Mouse (Mus musculus): ENCODE results near the gene Gp6. TPM values are rescaled to one million over a fixed set of nuclear protein-coding genes. Genes with fewer than 3 reads are reported as not detected.
"Not testable (repeated sequence)": the region's sequence is repeated elsewhere in the genome, so short reads cannot be mapped to it uniquely, and the experiment has no call there.

The Gp6 gene
- polyA plus RNA-seq, 2 experiments = 1.1 to 3.6 TPM

DNA sequence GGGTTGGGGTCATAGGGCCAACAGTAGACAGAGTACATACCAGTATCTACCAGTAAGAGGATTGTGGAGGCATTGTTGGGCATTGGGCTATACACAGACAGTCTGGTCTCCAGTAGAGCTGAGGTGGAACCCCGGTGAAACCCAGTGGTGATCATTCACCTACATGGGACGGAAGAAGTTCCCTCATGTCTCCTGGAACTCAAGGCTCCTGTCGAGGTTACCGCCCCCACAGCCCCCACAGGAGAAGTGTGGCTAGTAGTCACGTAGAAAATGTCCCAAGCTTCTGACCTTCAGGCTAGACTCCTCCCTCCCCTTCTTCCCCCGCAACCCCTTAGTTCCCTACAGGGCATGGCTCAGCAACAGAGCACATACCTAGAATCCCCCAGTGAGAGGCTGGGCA, 22.1 kb upstream of the Gp6 start:
- ATAC-seq (ENCODE audit: insufficient read depth) = no peak
- Histone ChIP-seq H3K36me3 (replicated peaks; ENCODE audit: control insufficient read depth, insufficient read depth, low read depth) (no peaks in the 10 kb centered on the region), H3K4me1 (replicated peaks; ENCODE audit: control insufficient read depth in 2 of 2, insufficient read depth in 2 of 2, low read length in 1 of 2) (no peaks in the 10 kb centered on the region), H3K9ac (replicated peaks) (no peak overlapping the region), H3K4me3 (ENCODE audit: insufficient read depth in 1 of 2, low read depth in 2 of 2, low read length in 2 of 2) (no peak overlapping the region), H3K27ac (no peak overlapping the region), H3K9me3 (ENCODE audit: control insufficient read depth, low read length) (no peaks in the 10 kb centered on the region), H3K27me3 (ENCODE audit: control insufficient read depth, insufficient read depth, low read length) (no peaks in the 10 kb centered on the region), H3K4me2 (ENCODE audit: low read depth) (no peak overlapping the region)
- WGBS (ENCODE audit: insufficient replicate concordance) = 59% methylated on average over 6 of the region's 6 CpGs
- DNase-seq (ENCODE audit: low read depth in 3 of 3, low spot score in 3 of 3) = no peak
- TF ChIP-seq EP300 (IDR thresholded peaks at IDR 0.05; ENCODE audit: low read depth) = no peak
- no peak for TF ChIP-seq CTCF (IDR thresholded peaks at IDR 0.05; ENCODE audit: low read depth)

DNA sequence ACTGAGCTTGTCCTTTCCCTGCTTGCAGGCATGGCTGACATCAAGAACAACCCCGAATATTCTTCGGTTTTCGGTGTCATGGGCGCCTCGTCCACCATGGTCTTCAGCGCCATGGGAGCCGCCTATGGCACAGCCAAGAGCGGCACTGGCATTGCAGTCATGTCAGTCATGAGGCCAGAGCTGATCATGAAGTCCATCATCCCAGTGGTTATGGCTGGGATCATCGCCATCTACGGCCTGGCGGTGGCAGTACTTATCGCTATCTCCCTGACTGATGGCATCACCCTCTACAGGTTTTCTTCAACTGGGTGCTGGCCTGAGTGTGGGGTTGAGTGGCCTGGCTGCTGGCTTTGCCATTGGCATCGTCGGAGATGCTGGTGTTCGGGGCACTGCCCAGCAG, 14.9 kb upstream of the Gp6 start:
- H3K4me1 ChIP-seq (replicated peaks; ENCODE audit: control insufficient read depth in 2 of 2, insufficient read depth in 2 of 2, low read length in 1 of 2); H3K4me3 ChIP-seq (ENCODE audit: insufficient read depth in 1 of 2, low read depth in 2 of 2, low read length in 2 of 2); H3K27me3 ChIP-seq (ENCODE audit: control insufficient read depth, insufficient read depth, low read length); H3K27ac ChIP-seq; DNase-seq (ENCODE audit: low read depth in 3 of 3, low spot score in 3 of 3); ATAC-seq (ENCODE audit: insufficient read depth); H3K4me2 ChIP-seq (ENCODE audit: low read depth); H3K36me3 ChIP-seq (replicated peaks; ENCODE audit: control insufficient read depth, insufficient read depth, low read depth); H3K9me3 ChIP-seq (ENCODE audit: control insufficient read depth, low read length); H3K9ac ChIP-seq (replicated peaks): not testable (repeated sequence)
- WGBS (ENCODE audit: insufficient replicate concordance) = 79% methylated on average over 15 of the region's 15 CpGs

DNA sequence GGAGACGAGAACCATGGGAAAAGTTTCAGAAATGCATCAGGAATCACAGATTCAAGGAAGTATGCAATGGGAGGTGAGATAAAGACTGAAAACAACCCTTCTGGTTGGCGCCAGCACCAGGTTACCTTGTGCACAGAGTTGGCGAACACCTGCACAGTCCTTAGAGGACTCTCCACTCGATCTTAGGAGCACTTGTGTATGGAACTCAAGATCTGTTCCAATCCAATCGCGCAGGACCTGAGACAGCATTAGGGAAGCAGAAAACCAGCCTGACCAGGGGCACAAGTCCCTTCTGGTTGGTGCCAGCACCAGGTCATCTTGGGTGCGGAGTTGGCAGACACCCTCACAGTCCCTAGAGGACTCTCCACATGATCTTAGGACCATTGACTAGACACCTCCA, 24.0 kb downstream of the Gp6 start:
- Histone ChIP-seq H3K36me3 (replicated peaks; ENCODE audit: control insufficient read depth, insufficient read depth, low read depth) (no peaks in the 10 kb centered on the region), H3K9ac (replicated peaks) (no peak overlapping the region), H3K27ac (no peak overlapping the region), H3K4me2 (ENCODE audit: low read depth) (no peak overlapping the region), H3K4me1 (replicated peaks; ENCODE audit: control insufficient read depth in 2 of 2, insufficient read depth in 2 of 2, low read length in 1 of 2) (no peaks in the 10 kb centered on the region), H3K4me3 (ENCODE audit: insufficient read depth in 1 of 2, low read depth in 2 of 2, low read length in 2 of 2) (no peak overlapping the region), H3K27me3 (ENCODE audit: control insufficient read depth, insufficient read depth, low read length) (no peaks in the 10 kb centered on the region), H3K9me3 (ENCODE audit: control insufficient read depth, low read length) (no peaks in the 10 kb centered on the region)
- DNase-seq (ENCODE audit: low read depth in 3 of 3, low spot score in 3 of 3) (no peak), ATAC-seq (ENCODE audit: insufficient read depth) (no peak)
- WGBS (ENCODE audit: insufficient replicate concordance) = 53% methylated on average over 7 of the region's 7 CpGs
- TF ChIP-seq CTCF (IDR thresholded peaks at IDR 0.05; ENCODE audit: low read depth) (no peak), EP300 (IDR thresholded peaks at IDR 0.05; ENCODE audit: low read depth) (no peak)

DNA sequence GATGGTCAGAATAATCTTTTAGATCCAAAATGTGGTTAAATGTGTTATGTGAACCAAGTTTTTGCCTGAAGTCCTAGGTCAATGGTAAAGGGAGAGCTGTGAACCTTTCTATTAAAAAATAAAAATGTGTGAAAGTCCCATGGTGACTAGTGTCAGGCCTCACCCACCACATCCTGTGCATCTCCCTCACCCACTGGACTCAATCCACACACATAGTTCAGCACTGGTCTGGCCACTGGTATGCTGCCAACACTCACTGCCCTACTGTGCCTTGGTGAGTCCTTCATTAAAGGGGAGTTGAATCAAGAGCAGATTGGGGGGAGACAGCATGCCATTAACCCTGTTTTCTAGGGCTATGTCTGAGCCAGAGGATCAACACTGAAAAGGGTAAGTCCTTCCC, 60.0 kb downstream of the Gp6 start, which contains the start of gene Ncr1:
TSS of gene Ncr1 (plus strand) at position 216 of the 400 bp plus-strand sequence.
- no peaks in the 10 kb centered on the region for H3K4me1 ChIP-seq (replicated peaks; ENCODE audit: control insufficient read depth in 2 of 2, insufficient read depth in 2 of 2, low read length in 1 of 2)
- DNase-seq (ENCODE audit: low read depth in 3 of 3, low spot score in 3 of 3) = no peak
- no peak for ATAC-seq (ENCODE audit: insufficient read depth)
- no peak for TF ChIP-seq EP300 (IDR thresholded peaks at IDR 0.05; ENCODE audit: low read depth)
- no peak for TF ChIP-seq CTCF (IDR thresholded peaks at IDR 0.05; ENCODE audit: low read depth)
- H3K27ac ChIP-seq = no peak within 1 kb of the TSS
- H3K4me3 ChIP-seq (ENCODE audit: insufficient read depth in 1 of 2, low read depth in 2 of 2, low read length in 2 of 2) = no peak within 1 kb of the TSS
- H3K9ac ChIP-seq (replicated peaks) = no peak within 1 kb of the TSS
- H3K27me3 ChIP-seq (ENCODE audit: control insufficient read depth, insufficient read depth, low read length) = no peaks in the 10 kb centered on the region
- H3K9me3 ChIP-seq (ENCODE audit: control insufficient read depth, low read length) = no peaks in the 10 kb centered on the region
- H3K4me2 ChIP-seq (ENCODE audit: low read depth) = no peak within 1 kb of the TSS
- H3K36me3 ChIP-seq (replicated peaks; ENCODE audit: control insufficient read depth, insufficient read depth, low read depth) = no peaks in the 10 kb centered on the region

DNA sequence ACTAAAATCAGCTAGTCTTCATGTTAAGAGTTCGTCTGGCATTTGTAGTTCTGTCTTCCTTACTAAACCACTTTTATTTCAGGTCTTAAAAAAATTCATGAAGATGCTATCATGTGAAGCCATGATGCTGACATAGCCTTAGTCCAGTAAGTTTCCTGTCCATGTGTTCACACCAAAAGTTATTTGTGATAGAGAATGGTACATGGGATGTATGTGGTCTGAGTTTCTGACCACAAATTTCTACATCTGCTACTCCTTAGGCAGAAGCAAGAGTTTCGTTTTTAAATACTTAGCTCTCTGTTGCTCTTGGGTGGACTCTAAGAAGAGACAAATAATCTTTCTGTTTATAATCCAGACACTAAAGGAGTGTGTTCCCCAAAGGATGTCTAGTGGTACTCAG, 74.2 kb downstream of the Gp6 start:
- Histone ChIP-seq H3K36me3 (replicated peaks; ENCODE audit: control insufficient read depth, insufficient read depth, low read depth) (no peaks in the 10 kb centered on the region), H3K4me3 (ENCODE audit: insufficient read depth in 1 of 2, low read depth in 2 of 2, low read length in 2 of 2) (no peak overlapping the region), H3K27ac (no peak overlapping the region), H3K4me1 (replicated peaks; ENCODE audit: control insufficient read depth in 2 of 2, insufficient read depth in 2 of 2, low read length in 1 of 2) (no peaks in the 10 kb centered on the region), H3K27me3 (ENCODE audit: control insufficient read depth, insufficient read depth, low read length) (no peaks in the 10 kb centered on the region), H3K4me2 (ENCODE audit: low read depth) (no peak overlapping the region), H3K9ac (replicated peaks) (no peak overlapping the region), H3K9me3 (ENCODE audit: control insufficient read depth, low read length) (no peaks in the 10 kb centered on the region)
- TF ChIP-seq CTCF (IDR thresholded peaks at IDR 0.05; ENCODE audit: low read depth) (no peak), EP300 (IDR thresholded peaks at IDR 0.05; ENCODE audit: low read depth) (no peak)
- WGBS (ENCODE audit: insufficient replicate concordance) = 29% methylated on average over 2 of the region's 2 CpGs
- DNase-seq (ENCODE audit: low read depth in 3 of 3, low spot score in 3 of 3) = no peak
- ATAC-seq (ENCODE audit: insufficient read depth) = no peak

Small RNAs within 50 kb of the gene (microRNA-seq; reads per million reads assigned to microRNA genes)
- gene Gm24605 (not detected), gene Gm24752 (not detected), gene Gm25349 (not detected)

Other genes starting within 250 kb of the Gp6 start
- gene Leng9, start 247.4 kb downstream of the Gp6 start, polyA plus RNA-seq (2012; rRNA removed) = 0.61 and 0.71 TPM in 2 replicates
- gene Leng9, start 247.4 kb downstream of the Gp6 start, polyA plus RNA-seq (2014; fragmentation: Nextera tagmentation; extraction: Ambion mirVana) = 0.44 and 0.56 TPM in 2 replicates
- gene Cdc42ep5, start 232.9 kb downstream of the Gp6 start, polyA plus RNA-seq (2012; rRNA removed) = 6.1 and 8.4 TPM in 2 replicates
- 6.7 TPM in 2 replicates for gene Cdc42ep5, start 232.9 kb downstream of the Gp6 start, polyA plus RNA-seq (2014; fragmentation: Nextera tagmentation; extraction: Ambion mirVana)
- gene Lilra5, start 160.0 kb downstream of the Gp6 start, polyA plus RNA-seq (2012; rRNA removed) = 0.16 and 0.24 TPM in 2 replicates
- 0.43 and 0.44 TPM in 2 replicates for gene Lilra5, start 160.0 kb downstream of the Gp6 start, polyA plus RNA-seq (2014; fragmentation: Nextera tagmentation; extraction: Ambion mirVana)
- 0.03 TPM in 1 of 2 replicates, not detected in the other for gene Ncr1, start 60.0 kb downstream of the Gp6 start, polyA plus RNA-seq (2012; rRNA removed)
- gene Ncr1, start 60.0 kb downstream of the Gp6 start, polyA plus RNA-seq (2014; fragmentation: Nextera tagmentation; extraction: Ambion mirVana) = not detected in 2 replicates
- gene Rdh13, start 47.9 kb upstream of the Gp6 start, polyA plus RNA-seq (2012; rRNA removed) = 3.1 and 4.0 TPM in 2 replicates
- gene Rdh13, start 47.9 kb upstream of the Gp6 start, polyA plus RNA-seq (2014; fragmentation: Nextera tagmentation; extraction: Ambion mirVana) = 5.2 and 5.6 TPM in 2 replicates
- 1.0 and 1.6 TPM in 2 replicates for gene Eps8l1, start 62.9 kb upstream of the Gp6 start, polyA plus RNA-seq (2012; rRNA removed)
- 0.10 and 1.2 TPM in 2 replicates for gene Eps8l1, start 62.9 kb upstream of the Gp6 start, polyA plus RNA-seq (2014; fragmentation: Nextera tagmentation; extraction: Ambion mirVana)
- gene Ppp1r12c, start 103.9 kb upstream of the Gp6 start, polyA plus RNA-seq (2012; rRNA removed) = 16.2 and 22.2 TPM in 2 replicates
- gene Ppp1r12c, start 103.9 kb upstream of the Gp6 start, polyA plus RNA-seq (2014; fragmentation: Nextera tagmentation; extraction: Ambion mirVana) = 15.6 and 22.2 TPM in 2 replicates
- 2.0 and 4.0 TPM in 2 replicates for gene Tnnt1, start 118.6 kb upstream of the Gp6 start, polyA plus RNA-seq (2012; rRNA removed)
- 2.6 and 3.3 TPM in 2 replicates for gene Tnnt1, start 118.6 kb upstream of the Gp6 start, polyA plus RNA-seq (2014; fragmentation: Nextera tagmentation; extraction: Ambion mirVana)
- 0.30 and 0.35 TPM in 2 replicates for gene Tnni3, start 126.5 kb upstream of the Gp6 start, polyA plus RNA-seq (2012; rRNA removed)
- 0.45 TPM in 1 of 2 replicates, not detected in the other for gene Tnni3, start 126.5 kb upstream of the Gp6 start, polyA plus RNA-seq (2014; fragmentation: Nextera tagmentation; extraction: Ambion mirVana)
- gene Dnaaf3, start 134.7 kb upstream of the Gp6 start, polyA plus RNA-seq (2012; rRNA removed) = 0.39 and 0.42 TPM in 2 replicates
- 0.09 TPM in 1 of 2 replicates, not detected in the other for gene Dnaaf3, start 134.7 kb upstream of the Gp6 start, polyA plus RNA-seq (2014; fragmentation: Nextera tagmentation; extraction: Ambion mirVana)
- 0.15 and 0.22 TPM in 2 replicates for gene Syt5, start 149.8 kb upstream of the Gp6 start, polyA plus RNA-seq (2012; rRNA removed)
- 0.25 and 0.81 TPM in 2 replicates for gene Syt5, start 149.8 kb upstream of the Gp6 start, polyA plus RNA-seq (2014; fragmentation: Nextera tagmentation; extraction: Ambion mirVana)
- not detected in 2 replicates for gene Ptprh, start 206.3 kb upstream of the Gp6 start, polyA plus RNA-seq (2012; rRNA removed)
- not detected in 2 replicates for gene Ptprh, start 206.3 kb upstream of the Gp6 start, polyA plus RNA-seq (2014; fragmentation: Nextera tagmentation; extraction: Ambion mirVana)
- gene Tmem86b, start 233.7 kb upstream of the Gp6 start, polyA plus RNA-seq (2012; rRNA removed) = 36.4 and 51.0 TPM in 2 replicates
- gene Tmem86b, start 233.7 kb upstream of the Gp6 start, polyA plus RNA-seq (2014; fragmentation: Nextera tagmentation; extraction: Ambion mirVana) = 30.5 and 32.9 TPM in 2 replicates

Data from liver, embryonic 14.5 days (tissue).